Mouse (Mus musculus) thymus, adult 2 months (tissue): ENCODE measurements at regions not wholly inside any gene's neighbourhood (a gene's known extent, or its start where the extent isn't known, plus 50 kb on each side); places are given as distances from the start of the nearest gene placed in this dataset.

Experiments used
- CTCF ChIP-seq: fragments of 200-500 bp; IDR thresholded peaks from 2 replicates; pipeline ENCODE4 v1.5.1; 2012; ENCODE audit warnings: mild to moderate bottlenecking, control low read depth, low read length, moderate library complexity, borderline replicate concordance; ENCODE audit not compliant: control insufficient read depth, poor library complexity, insufficient read depth; ENCODE audit errors: extremely low read depth
- POLR2A ChIP-seq: fragments of 200-500 bp; IDR thresholded peaks from 2 replicates; pipeline ENCODE4 v1.6.1; 2012; ENCODE audit warnings: mild to moderate bottlenecking, low read length, control low read depth, moderate library complexity; ENCODE audit not compliant: control insufficient read depth, poor library complexity, insufficient read depth; ENCODE audit errors: extremely low read depth

GRCm38 (mm10) chr2:178850320-178850719, 420.0 kb downstream of the Cdh26 start:
- TF ChIP-seq POLR2A (no peak), CTCF (no peak)
